Mouse (Mus musculus) heart, postnatal 4 days (tissue): ENCODE data around the gene Scarf2. TPM values are rescaled to one million over a fixed set of nuclear protein-coding genes. Genes with fewer than 3 reads are reported as not detected.

Experiments used
- DNase-seq: peaks from one replicate; pipeline ENCODE4 v3.0.0; 2021
- total RNA-seq, 2 experiments: library from RNA; stranded (reverse); gene quantifications; 2 replicates each; pipeline ENCODE4 v1.2.3; 2021

Scarf2 gene
- total RNA-seq, result 10 to 100 TPM; 16.6 to 17.7 TPM

DNA sequence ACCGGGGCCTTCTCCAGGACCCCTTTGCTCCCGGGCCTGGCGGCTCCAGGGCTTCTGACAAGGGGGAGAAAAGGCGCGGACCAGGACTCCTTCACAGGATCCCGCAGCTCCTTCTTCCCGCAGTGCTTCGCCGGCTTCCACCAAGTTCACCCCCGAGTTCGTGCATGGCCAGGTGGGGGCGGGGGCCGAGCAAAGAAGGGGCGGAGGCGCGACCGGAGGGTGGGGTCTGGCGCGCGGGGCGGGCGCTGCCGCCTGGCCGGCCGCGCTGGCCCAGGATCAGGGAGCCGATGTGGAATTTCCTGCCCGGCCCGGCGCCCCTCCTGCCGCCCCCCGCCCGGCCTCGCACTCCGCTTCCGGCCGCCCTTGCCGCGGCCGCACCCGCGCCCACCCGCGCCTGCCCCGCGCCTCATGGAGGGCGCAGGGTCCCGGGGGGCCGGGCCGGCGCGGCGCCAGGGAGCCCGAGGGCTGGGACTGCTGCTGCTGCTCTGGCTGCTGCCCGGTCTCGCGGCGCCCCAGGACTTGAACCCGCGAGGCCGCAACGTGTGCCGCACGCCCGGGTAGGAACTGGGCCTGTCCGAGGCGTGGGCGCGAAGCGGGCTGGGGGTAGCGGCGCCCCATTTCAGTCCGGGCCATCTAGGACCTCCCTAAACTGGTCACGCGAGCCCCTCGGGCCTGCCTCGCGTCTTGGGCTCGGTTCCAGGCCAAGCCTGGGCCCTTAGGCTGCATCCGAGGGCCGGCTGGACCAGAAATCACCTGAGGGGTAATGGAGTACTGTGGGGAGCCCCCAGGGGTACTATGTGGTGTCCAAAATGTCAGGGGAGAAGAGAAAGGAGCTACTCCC is at the start of gene Scarf2:
Scarf2 (plus strand) TSS at position 312 of the 841 bp plus-strand sequence.
- peak; percentile 77 for DNase-seq

DNA sequence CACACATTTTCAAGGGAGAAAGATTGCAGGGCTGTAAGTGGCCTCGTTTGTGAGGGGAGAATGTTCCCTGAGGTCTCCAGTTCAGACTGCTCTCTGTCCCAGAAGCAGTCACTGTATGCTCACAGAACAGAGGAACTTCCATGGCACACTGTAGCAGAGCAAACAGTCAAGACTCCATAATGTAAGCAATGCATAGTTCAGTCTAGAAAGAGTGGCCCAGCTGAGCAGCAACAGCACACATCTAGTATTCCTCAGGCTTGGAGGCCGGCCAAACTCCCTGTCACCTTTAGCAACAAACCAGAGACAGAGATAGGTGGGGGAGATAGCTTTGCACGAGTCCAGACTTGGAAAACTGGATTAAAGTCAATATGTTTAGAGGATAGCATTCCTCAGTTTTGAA is 44.1 kb upstream of the Scarf2 start:
- DNase-seq, result peak; percentile 39

DNA sequence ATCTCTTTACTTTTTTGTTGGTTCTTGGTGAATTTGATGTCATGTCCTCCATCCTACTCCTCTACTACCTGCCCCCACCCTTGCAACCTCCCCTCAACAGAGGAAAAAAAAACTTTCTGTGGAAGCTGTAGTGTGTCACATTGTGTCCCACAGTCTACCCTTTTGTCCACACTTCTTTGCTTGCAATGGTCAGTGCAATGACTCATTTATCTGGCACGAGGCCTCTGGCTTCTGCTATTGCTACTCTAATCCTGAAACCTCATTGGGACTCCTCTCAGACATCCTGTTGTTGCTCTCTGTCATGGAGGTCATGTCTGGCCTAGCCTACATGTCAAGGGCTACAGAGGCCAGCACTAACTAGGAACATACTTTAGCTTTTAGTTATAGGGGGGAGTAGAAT is 43.4 kb upstream of the Scarf2 start:
- peak; percentile 17 for DNase-seq

DNA sequence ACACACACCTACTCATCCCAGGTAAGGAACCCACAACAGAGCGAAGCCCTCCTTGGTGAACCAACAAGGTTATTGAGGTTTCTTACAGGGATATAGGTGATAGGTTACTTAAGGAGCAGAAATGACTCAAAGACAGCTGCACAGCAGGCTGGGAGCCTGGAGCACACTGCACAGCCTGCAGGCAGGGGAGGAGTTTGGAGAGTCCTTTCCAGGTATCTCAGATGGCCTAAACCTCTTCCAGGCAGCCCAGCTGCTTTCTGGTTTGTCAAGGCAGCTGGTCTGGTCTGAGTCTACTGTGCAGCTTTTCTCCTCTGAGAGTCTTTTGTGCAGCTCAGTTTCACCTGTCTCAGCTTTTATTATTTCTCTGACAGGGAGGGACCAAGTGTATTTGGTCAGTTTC is 39.3 kb upstream of the Scarf2 start:
- DNase-seq, result no peak

DNA sequence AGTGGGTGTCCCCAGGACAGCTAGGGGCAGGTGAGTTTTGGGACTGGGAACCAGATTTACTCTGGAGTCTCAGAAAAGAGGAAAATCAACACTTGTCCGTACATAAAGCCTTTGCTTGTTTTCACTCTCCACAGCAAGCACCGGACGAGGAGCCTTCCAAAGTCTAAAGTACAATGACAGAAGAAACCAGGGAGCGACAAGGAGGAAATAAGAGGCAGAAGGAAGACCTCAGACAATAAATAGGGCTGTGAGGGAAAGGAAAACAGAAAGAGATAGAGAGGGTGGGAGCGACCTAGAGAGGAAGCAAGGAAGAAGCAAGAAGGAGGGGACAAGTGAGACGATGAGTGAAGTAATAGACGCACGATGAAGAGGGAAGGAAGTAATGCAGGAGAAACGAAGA is 38.2 kb upstream of the Scarf2 start:
- DNase-seq, result no peak

DNA sequence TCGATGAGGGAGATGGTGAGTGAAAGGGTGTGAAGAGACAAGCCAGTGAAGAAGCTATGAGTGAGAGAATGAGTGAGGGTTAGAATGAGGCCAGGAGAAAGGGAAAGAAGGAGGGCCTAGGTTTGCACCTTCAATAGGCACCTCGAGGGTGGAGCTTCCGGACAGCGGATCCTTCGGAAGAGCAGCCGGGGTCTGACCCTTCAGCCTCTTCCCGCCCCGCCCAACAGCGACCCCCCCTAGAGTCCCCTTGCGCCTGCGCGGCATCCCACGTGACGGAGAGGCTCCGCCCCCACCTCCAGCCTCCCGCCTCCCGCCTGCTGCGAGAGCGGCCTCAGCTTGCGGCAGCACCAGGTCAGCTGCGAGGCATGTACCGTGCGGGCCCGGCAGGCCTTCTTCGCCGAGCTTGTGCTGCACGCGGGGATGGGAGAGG is 37.7 kb upstream of the Scarf2 start, which contains the start of gene Klhl22:
Klhl22 (plus strand) TSS at position 275 of the 430 bp plus-strand sequence.
- peak; percentile 96 for DNase-seq

DNA sequence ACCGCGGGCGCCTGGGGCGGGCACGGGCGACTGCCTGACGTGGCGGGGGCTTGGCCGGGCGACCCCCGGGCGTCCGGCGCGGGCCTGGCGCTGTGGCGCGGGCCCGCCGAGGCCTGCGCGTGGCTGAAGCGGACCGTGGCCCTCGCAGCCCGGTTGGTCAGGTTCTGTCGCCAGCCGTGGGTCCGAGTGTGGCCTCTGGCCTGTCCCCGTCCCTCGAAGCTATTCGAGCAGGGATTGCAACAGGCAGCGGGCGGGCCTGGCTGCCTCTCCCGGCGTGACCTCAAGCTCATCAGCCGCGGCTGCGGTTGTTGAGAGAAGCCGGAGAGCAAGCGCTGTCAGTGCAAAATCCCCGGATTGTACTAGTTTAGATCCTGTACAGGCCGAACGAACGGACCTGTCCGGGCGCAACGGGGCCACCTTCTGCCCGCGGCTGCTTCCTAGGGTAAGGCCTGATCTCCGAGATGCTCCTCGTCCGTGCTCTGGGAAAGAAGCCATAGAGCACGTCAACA is 37.2 kb upstream of the Scarf2 start:
- DNase-seq, result peak; percentile 64

DNA sequence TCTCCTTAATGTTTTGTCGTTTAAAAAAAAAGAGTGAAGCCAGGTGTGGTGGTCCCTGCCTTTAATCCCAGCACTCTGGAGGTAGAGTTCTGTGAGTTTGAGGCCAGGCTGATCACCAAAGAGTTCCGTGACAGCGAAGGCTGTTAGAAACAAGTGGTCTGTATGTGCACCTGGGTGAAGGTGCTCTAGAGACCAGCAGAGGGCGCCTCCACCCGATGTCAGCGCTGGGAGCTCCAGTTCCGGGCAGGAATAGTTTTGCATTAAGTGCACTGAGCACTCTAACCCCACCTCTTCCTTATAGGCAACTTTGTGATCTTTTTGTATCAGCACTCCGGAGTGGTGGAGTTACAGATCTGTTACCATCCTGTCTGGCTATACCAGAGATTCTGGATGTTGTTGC is 36.4 kb upstream of the Scarf2 start:
- DNase-seq, result peak; percentile 58

DNA sequence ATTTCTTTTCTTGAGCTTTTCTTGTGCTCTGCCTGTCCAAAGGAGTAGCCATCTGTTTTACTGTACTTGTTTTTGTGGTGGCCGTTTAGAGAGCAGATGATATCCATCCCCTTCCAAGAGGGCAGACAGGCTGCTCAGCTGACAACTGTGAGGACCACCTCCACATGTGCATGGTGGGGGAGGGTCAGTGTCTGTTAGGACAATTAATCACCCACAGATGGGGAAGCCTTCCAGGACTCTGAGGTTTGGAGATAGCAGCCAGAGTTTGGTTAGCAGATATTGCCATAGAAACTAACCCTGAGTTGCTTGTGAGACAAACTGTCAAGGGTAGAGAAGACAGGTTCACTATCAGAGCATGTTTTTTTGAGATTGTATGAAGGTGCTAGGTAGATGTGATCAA is 36.0 kb upstream of the Scarf2 start:
- no peak for DNase-seq

DNA sequence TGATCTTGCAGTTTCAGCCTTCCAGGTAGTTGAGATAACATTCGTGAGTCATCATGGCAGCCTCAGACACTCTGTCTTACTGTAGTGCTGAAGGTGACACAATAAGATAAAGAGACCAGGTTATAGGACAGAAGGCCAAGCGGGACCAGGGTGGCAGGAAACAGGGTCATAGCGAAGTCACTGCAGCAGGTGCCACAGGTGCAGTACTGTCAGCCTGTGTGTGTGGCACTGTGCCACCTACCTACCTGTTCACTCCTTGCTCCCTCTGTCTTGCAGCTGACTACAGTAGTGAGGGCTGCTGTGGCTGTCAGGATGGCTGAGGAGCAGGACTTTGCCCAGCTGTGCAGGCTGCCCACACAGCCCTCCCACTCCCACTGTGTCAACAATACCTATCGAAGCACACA is 33.0 kb upstream of the Scarf2 start:
- no peak for DNase-seq

DNA sequence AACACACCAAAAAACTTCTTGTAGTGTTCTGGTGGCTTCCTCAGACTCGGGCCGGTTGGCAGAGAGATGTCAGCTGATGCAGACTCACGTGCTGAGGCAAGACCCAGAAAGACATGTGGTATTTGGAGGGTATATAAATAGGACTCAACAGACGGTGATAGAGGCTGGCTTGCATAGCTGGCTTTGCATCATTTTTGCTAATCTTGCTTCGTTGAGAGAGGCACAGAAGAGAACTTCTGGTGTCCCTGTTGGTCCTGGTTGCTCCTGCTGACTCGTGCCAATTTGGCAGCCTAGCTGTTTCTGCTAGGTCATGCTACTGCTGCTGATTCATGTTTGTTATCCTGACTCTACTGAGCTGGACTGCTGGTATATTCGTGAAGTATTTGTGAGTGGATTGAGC is 28.2 kb upstream of the Scarf2 start:
- DNase-seq, result peak; percentile 56

DNA sequence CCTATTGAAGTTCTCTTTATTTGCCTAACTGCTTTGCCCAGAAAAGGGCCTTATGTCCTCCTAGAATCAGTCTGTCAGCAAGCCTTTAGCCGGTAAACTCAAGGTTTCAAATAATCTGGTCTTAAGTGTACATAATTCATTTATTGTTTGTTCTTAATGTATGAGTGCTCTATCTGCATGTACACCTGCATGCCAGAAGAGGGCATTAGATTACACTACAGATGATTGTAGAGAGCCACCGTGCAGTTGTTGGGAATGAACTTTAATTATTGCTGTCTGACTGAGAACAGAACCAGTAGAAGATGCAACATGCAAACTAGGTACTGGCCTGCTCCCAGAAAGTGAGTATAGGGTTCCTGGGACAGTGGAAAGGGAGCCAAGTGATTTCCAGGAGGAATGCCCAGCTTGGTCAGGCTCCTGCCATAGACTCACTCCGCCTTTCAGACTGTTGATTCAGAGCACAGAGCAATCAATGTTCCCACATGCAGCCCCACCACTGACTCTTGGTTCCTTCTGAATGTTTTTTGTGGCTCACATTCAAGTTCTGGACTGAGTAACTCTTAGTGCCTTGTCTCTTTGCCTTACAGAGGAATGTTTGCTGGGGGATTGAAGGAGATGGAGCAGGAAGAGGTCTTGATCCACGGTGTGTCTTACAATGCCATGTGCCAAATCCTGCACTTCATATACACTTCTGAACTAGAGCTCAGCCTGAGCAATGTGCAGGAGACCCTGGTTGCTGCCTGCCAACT is 25.8 kb upstream of the Scarf2 start:
- no peak for DNase-seq

DNA sequence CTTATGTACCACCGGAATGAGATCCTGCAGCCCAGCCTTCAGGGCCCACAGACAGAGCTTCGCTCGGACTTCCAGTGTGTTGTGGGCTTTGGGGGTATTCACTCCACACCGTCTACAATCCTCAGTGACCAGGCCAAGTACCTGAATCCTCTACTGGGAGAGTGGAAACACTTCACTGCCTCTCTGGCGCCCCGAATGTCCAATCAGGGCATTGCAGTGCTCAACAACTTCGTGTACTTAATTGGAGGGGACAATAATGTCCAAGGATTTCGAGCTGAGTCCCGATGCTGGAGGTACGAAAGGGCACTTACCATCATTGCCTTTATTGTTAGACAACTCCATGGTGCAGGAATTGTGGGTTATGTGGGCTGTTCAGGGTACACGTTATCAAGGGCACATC is 20.3 kb upstream of the Scarf2 start:
- peak; percentile 60 for DNase-seq

DNA sequence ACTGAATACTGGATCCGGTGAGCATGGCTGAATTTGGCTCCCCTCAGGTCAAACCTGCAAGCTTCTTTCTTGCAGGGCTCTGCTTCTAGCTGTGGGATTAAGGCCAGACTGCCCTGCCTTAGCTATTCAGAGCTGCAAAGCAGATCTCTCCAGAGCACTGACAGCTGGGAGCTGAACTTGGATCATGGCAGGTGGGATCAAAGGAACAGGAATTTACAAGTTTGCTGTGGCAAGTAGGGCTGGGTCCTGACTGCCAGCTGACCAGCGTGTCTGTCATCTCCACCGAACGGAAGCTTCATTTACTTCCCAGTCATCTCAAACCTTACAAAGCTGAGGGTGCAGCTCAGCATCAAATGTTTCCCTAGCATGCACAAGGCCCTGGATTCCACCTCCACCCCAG is 18.9 kb upstream of the Scarf2 start:
- no peak for DNase-seq

DNA sequence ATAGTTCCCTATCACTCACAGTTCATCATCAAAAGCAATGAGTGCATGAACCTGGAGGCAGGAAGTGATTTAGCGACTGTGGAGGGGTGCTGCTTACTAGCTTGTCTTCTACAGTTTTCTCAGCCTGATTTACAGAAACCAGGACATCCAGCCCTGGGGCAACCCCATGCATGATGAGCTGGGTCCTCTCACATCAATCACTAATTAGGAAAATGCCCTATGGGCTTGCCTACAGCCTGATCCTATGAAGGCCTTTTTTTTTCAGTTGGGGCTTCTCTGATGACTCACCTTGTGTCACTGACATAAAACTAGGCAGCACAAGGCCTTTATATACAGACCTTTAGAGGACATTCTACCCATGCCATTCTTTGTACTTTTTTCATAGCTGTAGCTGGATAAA is 17.4 kb upstream of the Scarf2 start:
- DNase-seq, result no peak

DNA sequence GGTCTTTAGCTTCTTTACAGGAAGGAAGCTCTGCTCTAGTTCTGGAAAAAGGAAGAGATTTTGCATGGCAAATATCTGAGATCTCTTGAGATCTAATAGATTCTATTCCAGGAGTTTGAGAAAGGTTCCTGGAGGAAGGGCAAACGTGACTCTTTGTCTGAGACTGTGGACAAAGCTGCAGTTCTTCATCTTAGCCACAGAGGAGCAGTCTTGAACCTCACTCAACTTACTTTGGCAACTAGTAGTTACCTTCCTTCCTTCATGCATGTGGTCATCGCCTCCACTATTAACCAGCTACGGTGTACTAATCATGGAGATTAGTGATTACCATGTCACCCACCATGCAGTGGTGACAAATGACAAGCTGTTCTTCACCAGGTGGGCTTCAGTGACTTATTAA is 11.7 kb upstream of the Scarf2 start:
- DNase-seq, result no peak

DNA sequence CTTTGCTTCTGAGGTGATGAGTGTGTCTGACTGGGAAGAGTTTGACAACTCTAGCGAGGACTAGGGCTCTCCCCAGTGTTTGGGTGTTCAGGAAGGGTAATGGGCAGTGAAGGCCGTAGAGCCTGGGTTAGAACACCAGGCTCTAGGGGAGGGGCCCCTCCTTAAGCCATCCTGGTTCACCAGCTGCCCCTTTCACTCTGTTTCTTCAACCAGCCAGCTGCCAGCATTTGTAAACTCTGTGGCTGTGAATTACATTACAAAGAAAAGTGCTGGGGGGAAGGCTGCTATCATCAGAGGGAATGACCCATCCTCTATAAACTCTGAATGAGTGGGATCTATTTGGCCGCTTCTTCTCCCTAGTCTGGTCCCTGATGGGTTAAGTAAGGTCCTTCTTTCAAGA is 4.4 kb upstream of the Scarf2 start:
- DNase-seq, result no peak

DNA sequence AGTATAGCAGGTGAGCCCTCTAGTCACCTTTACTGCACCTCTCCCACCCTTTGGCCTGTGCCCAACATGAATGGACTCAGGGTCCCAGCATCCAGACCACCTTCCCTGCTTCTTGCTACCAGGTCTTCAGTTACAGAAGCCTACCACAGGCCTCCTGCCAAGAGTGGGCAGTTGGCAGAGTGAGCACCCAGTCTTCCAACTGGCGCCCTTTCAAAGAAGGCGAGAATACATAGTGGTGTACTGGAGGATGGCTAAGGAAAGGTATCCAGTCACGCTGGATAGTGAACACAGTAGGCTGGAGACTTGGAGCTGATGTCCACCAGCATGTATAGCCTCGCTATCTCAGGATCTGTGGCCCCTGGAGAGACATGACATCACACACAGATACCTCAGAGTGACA is 3.0 kb upstream of the Scarf2 start:
- no peak for DNase-seq

DNA sequence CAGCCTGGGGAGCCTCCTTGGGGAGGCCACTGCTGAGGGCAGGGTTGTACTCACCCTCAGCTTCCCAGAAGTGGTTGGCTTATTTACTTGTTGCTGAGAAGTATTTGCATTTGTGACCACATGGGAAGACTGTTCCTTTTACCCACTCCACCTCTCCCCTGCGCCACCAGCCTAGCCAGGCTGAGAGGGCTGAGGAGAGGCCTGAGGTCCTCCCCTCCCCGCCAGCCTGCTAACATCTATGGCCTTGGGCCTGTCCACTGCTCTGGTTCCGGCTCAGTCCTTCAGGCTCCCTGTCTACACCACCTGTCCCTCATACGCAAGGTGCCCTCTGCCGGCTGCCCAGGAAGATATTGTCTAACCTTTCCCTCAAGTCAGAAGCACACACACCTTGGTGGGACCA is 1.4 kb upstream of the Scarf2 start:
- DNase-seq, result no peak

DNA sequence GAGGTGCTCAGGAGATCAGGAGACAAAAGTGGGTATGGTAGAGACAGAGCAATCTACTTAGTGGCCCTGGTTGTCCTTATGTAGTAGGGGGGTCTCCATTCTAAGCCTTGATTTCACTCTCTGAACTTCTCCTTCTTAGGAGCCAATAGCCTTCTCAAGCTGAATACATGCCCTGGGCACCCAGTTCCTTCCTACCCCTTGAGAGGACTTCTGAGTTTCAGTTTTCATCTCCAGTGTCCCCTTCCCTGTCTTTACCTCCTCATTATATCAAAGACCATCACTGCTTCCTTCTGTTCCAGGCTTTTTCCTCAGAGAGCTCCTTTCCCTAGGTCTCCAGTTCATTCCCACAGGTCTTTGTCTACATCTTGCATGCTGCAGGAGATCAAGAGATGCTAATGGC is 563 bp upstream of the Scarf2 start:
- DNase-seq, result no peak

DNA sequence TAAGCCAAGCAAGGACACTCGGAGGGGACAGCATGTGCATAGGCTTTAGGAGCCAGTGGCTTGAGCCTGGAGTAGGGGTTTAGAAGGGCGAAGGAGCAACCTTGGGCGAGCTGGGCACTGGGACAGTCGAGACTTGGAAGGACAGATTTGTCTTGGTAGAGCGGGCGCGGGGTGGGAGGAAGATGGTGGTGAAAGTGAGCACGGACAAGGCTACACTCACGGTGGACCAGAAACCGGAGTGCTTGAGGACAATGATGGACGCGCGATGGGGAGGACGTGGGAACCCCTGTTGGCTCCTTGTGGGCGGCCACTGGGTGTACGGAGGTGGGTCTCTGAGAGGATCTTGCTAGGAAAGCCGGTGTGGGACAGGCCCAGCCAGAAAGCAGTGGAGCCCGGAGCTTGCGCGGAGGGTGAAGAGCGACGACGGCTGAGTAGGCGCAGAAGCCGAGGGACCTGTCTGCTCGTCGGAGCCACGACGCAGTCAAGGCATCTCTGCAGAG is 780 bp downstream of the Scarf2 start:
- peak; percentile 41 for DNase-seq

DNA sequence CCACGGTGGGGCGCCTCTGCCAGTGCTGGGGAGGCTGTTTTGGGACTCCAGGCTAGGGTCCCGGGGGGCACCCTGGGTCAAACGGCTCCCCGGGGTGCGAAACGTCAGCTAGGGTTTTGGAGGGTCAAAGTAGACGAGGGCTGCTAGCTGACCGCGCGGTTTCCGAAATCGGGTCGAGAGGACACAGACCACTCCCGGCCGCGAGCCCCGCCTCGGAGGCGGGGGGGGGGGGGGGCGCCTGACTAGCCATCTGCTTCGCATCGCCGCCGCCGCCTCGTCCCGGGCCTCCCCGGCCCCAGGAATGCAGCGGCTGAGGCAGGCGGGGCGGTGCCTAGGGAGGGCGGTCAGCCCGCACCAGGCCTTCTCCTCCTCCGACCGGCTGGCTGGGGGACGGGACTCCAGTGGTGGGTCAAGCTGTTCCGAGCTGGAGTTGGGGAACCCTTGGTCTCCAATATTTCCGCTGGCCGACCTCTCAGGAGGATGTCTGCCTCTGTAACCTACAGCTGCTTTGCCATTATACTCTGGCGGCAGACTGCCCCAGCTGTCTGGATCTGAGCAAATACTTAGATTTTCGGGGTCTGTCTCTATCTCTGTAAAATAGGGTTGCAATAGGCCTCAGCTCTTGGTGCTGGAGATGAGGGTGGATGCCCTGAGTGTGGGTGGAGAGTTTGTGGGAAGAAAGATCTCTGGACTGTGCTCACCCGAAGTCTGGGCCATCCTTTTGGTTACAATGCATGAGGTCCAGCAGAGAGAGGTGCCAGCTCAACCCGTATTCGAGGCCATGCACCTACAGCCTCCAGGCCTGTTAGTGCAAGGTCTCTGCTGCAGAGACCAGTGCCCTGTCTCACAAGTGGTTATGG is 1.5 kb downstream of the Scarf2 start:
- peak; percentile 75 for DNase-seq
